ENCODE assay signal across 7 mouse cellular contexts in genomic region chr19:53329992-53330381, GRCm38 (mm10). TPM values are rescaled to one million over a fixed set of nuclear protein-coding genes. Genes with fewer than 3 reads are reported as not detected.
A peak's percentile ranks its signal among the peaks of the same experiment; 100 is the strongest.
DNase-seq lines count a peak whose midpoint lies in the region; ATAC-seq lines count a peak whose summit lies in the region.

No protein-coding gene starts in this region.

- peak overlapping the region; percentile 78 for H3K9ac ChIP-seq in intestine, embryonic 15.5 days

- under 1% methylated on average over 29 of the region's 29 CpGs for WGBS in intestine, embryonic 15.5 days

- H3K27ac ChIP-seq in intestine, embryonic 15.5 days = peak overlapping the region; percentile 83

- peak; percentile 88 for DNase-seq in embryo, embryonic 10 days (ENCODE audit: low spot score)
- peak; percentile 70 to 78 for DNase-seq in gastrocnemius, postnatal 36 days
- peak; percentile 73 to 76 for DNase-seq in left cerebral cortex, postnatal 36 days (ENCODE audit: low spot score in 2 of 2)
- DNase-seq in mesoderm, embryonic 11.5 days (ENCODE audit: low read depth, low spot score) = peak; percentile 82
- peak; percentile 72 for DNase-seq in skeletal muscle tissue, adult 2 months (ENCODE audit: low read depth, low spot score)

- no peaks in the 10 kb centered on the region for H3K9me3 ChIP-seq in intestine, embryonic 15.5 days

- H3K4me1 ChIP-seq in intestine, embryonic 15.5 days (replicated peaks) = peaks cover 15% of the 10 kb centered on the region

- ATAC-seq in activated CD4-positive, CD25-positive, alpha-beta regulatory T cell, adult 4 months = peak; percentile 38
- peak; percentile 76 for ATAC-seq in intestine, embryonic 15.5 days

- intact Hi-C loops in gastrocnemius, postnatal 36 days (cut with DNase I) = loop anchor here (2.0 to 5.0 kb wide), 2 partner anchors 19 to 37 kb away; partner anchors contain the start of gene Mxi1
- intact Hi-C loops in left cerebral cortex, postnatal 36 days (cut with DNase I) = loop anchor here (1.0 to 5.0 kb wide), 3 partner anchors 17 to 188 kb away; partner anchors contain the start of gene Add3

- peak overlapping the region; percentile 93 for H3K4me2 ChIP-seq in intestine, embryonic 15.5 days (replicated peaks)

- no peaks in the 10 kb centered on the region for H3K27me3 ChIP-seq in intestine, embryonic 15.5 days (replicated peaks)

- peaks cover 8% of the 10 kb centered on the region; the same call in 1 of the 2 replicates for H3K36me3 ChIP-seq in intestine, embryonic 15.5 days

- H3K4me3 ChIP-seq in intestine, embryonic 15.5 days (replicated peaks) = peak overlapping the region; percentile 92

RNA-seq across cellular contexts. Expression of gene Mxi1, which starts 19.7 kb away (rescaled TPM):
- 1 to 10 TPM; 4.7 to 4.9 TPM for polyA plus RNA-seq in activated CD4-positive, CD25-positive, alpha-beta regulatory T cell, adult 4 months (2017; shearing (Covaris generic))
- 10 to 100 TPM; 35.9 to 47.1 TPM for total RNA-seq in gastrocnemius, postnatal 36 days (2021)
- polyA plus RNA-seq in intestine, embryonic 15.5 days (2015; fragmentation: Nextera tagmentation; extraction: Ambion mirVana) = 34.0 and 34.5 TPM in 2 replicates
- 10 to 100 TPM; 91.9 to 94.5 TPM for total RNA-seq in left cerebral cortex, postnatal 36 days (2021)

RNA-seq across cellular contexts. Expression of gene Gm10197, which starts 41.6 kb away (rescaled TPM):
- polyA plus RNA-seq in activated CD4-positive, CD25-positive, alpha-beta regulatory T cell, adult 4 months (2017; shearing (Covaris generic)) = not detected
- total RNA-seq in gastrocnemius, postnatal 36 days (2021) = not detected
- polyA plus RNA-seq in intestine, embryonic 15.5 days (2015; fragmentation: Nextera tagmentation; extraction: Ambion mirVana) = 1.4 TPM in 1 of 2 replicates, not detected in the other
- total RNA-seq in left cerebral cortex, postnatal 36 days (2021) = not detected

Comparison
In these comparisons a context has a peak if more than half of its experiments do, and no peak if none do; other contexts are left out.
1. Peak in every context shown above with its lines: DNase-seq, ATAC-seq, H3K4me3 ChIP-seq and H3K27ac ChIP-seq.